Mouse (Mus musculus): Measurements from ENCODE around the gene Arfgef2. TPM values are rescaled to one million over a fixed set of nuclear protein-coding genes. Genes with fewer than 3 reads are reported as not detected.

Arfgef2 gene
- polyA plus RNA-seq, 1 experiment from 2014 or later, result 3.4 TPM

DNA sequence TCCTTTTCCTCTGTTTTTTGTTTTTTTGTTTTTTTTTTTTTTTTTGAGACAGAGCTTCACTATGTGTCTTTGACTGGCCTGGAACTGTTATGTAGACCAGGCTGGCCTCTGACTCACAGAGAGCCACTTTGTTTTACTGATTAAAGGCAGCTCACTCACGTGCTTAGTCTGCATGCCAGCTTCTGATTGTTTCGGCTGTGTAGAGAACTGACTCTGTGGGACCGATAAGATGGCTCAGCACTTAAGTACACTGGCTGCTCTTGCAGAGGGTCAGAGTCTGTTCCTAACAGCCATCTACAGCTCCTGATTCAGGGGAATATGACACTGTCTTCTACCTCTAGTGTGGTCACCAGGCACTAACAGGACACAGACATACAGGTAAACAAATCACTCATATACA, 57.1 kb downstream of the Arfgef2 start:
- Histone ChIP-seq H3K36me3 (ENCODE audit: control insufficient read depth, insufficient read depth) (peaks cover 6% of the 10 kb centered on the region), H3K4me3 (replicated peaks; ENCODE audit: low read length) (no peak overlapping the region), H3K27me3 (replicated peaks; ENCODE audit: control insufficient read depth, insufficient read depth, low read length) (no peaks in the 10 kb centered on the region), H3K9me3 (ENCODE audit: control insufficient read depth, low read length) (no peaks in the 10 kb centered on the region), H3K4me2 (ENCODE audit: low read length) (no peak overlapping the region), H3K9ac (replicated peaks; ENCODE audit: low read depth, low read length) (no peak overlapping the region), H3K4me1 (replicated peaks; ENCODE audit: control insufficient read depth, insufficient read depth, low read length) (no peaks in the 10 kb centered on the region), H3K27ac (ENCODE audit: low read length) (no peak overlapping the region)
- WGBS, result 58% methylated on average over 3 of the region's 3 CpGs
- no peak for ATAC-seq

GRCm38 (mm10) chr2:166865476-166865875, 60.1 kb downstream of the Arfgef2 start:
- Histone ChIP-seq H3K9me3 (ENCODE audit: control insufficient read depth, low read length) (no peaks in the 10 kb centered on the region), H3K4me3 (replicated peaks; ENCODE audit: low read length) (no peak overlapping the region), H3K4me2 (ENCODE audit: low read length) (no peak overlapping the region), H3K9ac (replicated peaks; ENCODE audit: low read depth, low read length) (no peak overlapping the region), H3K27me3 (replicated peaks; ENCODE audit: control insufficient read depth, insufficient read depth, low read length) (no peaks in the 10 kb centered on the region), H3K36me3 (ENCODE audit: control insufficient read depth, insufficient read depth) (peaks cover 5% of the 10 kb centered on the region), H3K27ac (ENCODE audit: low read length) (no peak overlapping the region), H3K4me1 (replicated peaks; ENCODE audit: control insufficient read depth, insufficient read depth, low read length) (no peaks in the 10 kb centered on the region)
- 92% methylated on average over 10 of the region's 10 CpGs for WGBS
- ATAC-seq, result no peak

GRCm38 (mm10) chr2:166870271-166870865, 65.0 kb downstream of the Arfgef2 start:
- H3K4me1 ChIP-seq (replicated peaks; ENCODE audit: control insufficient read depth, insufficient read depth, low read length), result no peaks in the 10 kb centered on the region
- 86% methylated on average over 20 of the region's 20 CpGs for WGBS
- no peak overlapping the region for H3K27ac ChIP-seq (ENCODE audit: low read length)
- no peak for ATAC-seq
- H3K4me3 ChIP-seq (replicated peaks; ENCODE audit: low read length), result no peak overlapping the region
- peaks cover 7% of the 10 kb centered on the region for H3K36me3 ChIP-seq (ENCODE audit: control insufficient read depth, insufficient read depth)
- no peak overlapping the region for H3K9ac ChIP-seq (replicated peaks; ENCODE audit: low read depth, low read length)
- no peaks in the 10 kb centered on the region for H3K27me3 ChIP-seq (replicated peaks; ENCODE audit: control insufficient read depth, insufficient read depth, low read length)
- no peaks in the 10 kb centered on the region for H3K9me3 ChIP-seq (ENCODE audit: control insufficient read depth, low read length)
- H3K4me2 ChIP-seq (ENCODE audit: low read length), result no peak overlapping the region

GRCm38 (mm10) chr2:166870899-166871298, 65.5 kb downstream of the Arfgef2 start:
- 93% methylated on average over 10 of the region's 10 CpGs for WGBS
- Histone ChIP-seq H3K9ac (replicated peaks; ENCODE audit: low read depth, low read length) (no peak overlapping the region), H3K9me3 (ENCODE audit: control insufficient read depth, low read length) (no peaks in the 10 kb centered on the region), H3K36me3 (ENCODE audit: control insufficient read depth, insufficient read depth) (peaks cover 7% of the 10 kb centered on the region), H3K4me3 (replicated peaks; ENCODE audit: low read length) (no peak overlapping the region), H3K4me2 (ENCODE audit: low read length) (no peak overlapping the region), H3K4me1 (replicated peaks; ENCODE audit: control insufficient read depth, insufficient read depth, low read length) (no peaks in the 10 kb centered on the region), H3K27ac (ENCODE audit: low read length) (no peak overlapping the region), H3K27me3 (replicated peaks; ENCODE audit: control insufficient read depth, insufficient read depth, low read length) (no peaks in the 10 kb centered on the region)
- no peak for ATAC-seq

DNA sequence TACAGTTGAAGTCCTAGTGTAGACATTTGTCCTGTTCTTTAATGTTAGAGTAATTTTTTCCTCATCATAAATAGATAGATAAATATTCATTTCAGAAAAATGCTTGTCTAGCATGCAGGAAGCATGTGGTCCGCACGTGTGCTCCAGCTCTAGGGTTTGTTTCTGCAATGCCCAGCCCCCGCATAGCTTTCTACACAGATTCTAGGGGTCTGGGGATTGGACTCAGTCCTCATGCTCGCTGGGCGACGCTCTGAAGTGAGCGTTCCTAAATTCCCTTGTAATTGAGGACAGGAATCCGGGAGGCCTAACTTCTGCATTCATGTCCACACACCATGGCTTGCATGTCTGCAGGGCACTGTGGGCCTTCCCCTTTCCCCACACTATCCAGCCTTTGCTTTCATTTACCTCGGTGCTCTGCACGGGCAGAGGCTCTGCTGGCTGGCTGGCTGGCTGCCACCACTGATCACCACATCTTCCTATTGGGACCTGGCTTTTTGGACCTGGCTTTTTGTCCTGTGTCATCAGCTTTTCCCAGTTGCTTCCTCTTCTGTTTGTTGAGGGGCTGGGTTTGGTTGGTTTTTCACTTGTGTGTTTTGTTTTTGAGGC, 69.4 kb downstream of the Arfgef2 start:
- no peak overlapping the region for H3K4me2 ChIP-seq (ENCODE audit: low read length)
- WGBS, result 80% methylated on average over 10 of the region's 10 CpGs
- H3K4me1 ChIP-seq (replicated peaks; ENCODE audit: control insufficient read depth, insufficient read depth, low read length), result no peaks in the 10 kb centered on the region

DNA sequence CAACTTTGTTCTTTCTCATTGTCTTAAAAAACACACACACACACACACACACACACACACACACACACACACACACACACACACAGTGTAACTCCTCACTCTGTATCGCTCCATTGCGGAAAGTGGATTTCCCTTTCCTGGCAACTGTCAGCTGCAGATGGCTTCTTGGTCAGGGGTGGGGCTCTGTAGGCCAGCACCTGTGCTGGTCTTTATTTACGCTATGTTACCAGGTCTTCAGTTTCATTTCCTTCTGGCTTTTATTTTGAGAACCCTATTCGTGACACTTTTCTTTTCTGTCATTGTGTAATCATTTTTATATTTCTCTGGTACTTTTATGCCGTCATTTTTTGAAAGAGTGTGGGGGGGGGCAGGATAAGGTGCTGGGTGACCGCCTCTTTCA, 70.2 kb downstream of the Arfgef2 start:
- Histone ChIP-seq H3K36me3 (ENCODE audit: control insufficient read depth, insufficient read depth) (peaks cover 5% of the 10 kb centered on the region; the same call in 1 of the 2 replicates), H3K27me3 (replicated peaks; ENCODE audit: control insufficient read depth, insufficient read depth, low read length) (no peaks in the 10 kb centered on the region), H3K9me3 (ENCODE audit: control insufficient read depth, low read length) (no peaks in the 10 kb centered on the region), H3K9ac (replicated peaks; ENCODE audit: low read depth, low read length) (no peak overlapping the region), H3K4me1 (replicated peaks; ENCODE audit: control insufficient read depth, insufficient read depth, low read length) (no peaks in the 10 kb centered on the region), H3K4me3 (replicated peaks; ENCODE audit: low read length) (no peak overlapping the region), H3K4me2 (ENCODE audit: low read length) (no peak overlapping the region), H3K27ac (ENCODE audit: low read length) (no peak overlapping the region)
- 90% methylated on average over 6 of the region's 6 CpGs for WGBS
- no peak for ATAC-seq

More for the DNA sequence above, 69.4 kb downstream of the Arfgef2 start:
- no peaks in the 10 kb centered on the region for H3K27me3 ChIP-seq (replicated peaks; ENCODE audit: control insufficient read depth, insufficient read depth, low read length)
- H3K4me3 ChIP-seq (replicated peaks; ENCODE audit: low read length), result no peak overlapping the region
- ATAC-seq, result no peak
- H3K9me3 ChIP-seq (ENCODE audit: control insufficient read depth, low read length), result no peaks in the 10 kb centered on the region
- no peak overlapping the region for H3K27ac ChIP-seq (ENCODE audit: low read length)
- no peak overlapping the region for H3K9ac ChIP-seq (replicated peaks; ENCODE audit: low read depth, low read length)
- peaks cover 5% of the 10 kb centered on the region; the same call in 1 of the 2 replicates for H3K36me3 ChIP-seq (ENCODE audit: control insufficient read depth, insufficient read depth)

GRCm38 (mm10) chr2:166876331-166876730, 70.9 kb downstream of the Arfgef2 start:
- Histone ChIP-seq H3K4me2 (ENCODE audit: low read length) (no peak overlapping the region), H3K27me3 (replicated peaks; ENCODE audit: control insufficient read depth, insufficient read depth, low read length) (no peaks in the 10 kb centered on the region), H3K27ac (ENCODE audit: low read length) (no peak overlapping the region), H3K9me3 (ENCODE audit: control insufficient read depth, low read length) (no peaks in the 10 kb centered on the region), H3K4me3 (replicated peaks; ENCODE audit: low read length) (no peak overlapping the region), H3K36me3 (ENCODE audit: control insufficient read depth, insufficient read depth) (peaks cover 5% of the 10 kb centered on the region; the same call in 1 of the 2 replicates), H3K9ac (replicated peaks; ENCODE audit: low read depth, low read length) (no peak overlapping the region), H3K4me1 (replicated peaks; ENCODE audit: control insufficient read depth, insufficient read depth, low read length) (no peaks in the 10 kb centered on the region)
- ATAC-seq, result no peak
- WGBS, result 80% methylated on average over 10 of the region's 10 CpGs

GRCm38 (mm10) chr2:166885066-166885465, 79.7 kb downstream of the Arfgef2 start:
- ATAC-seq, result no peak

GRCm38 (mm10) chr2:166885619-166886018, 80.2 kb downstream of the Arfgef2 start:
- WGBS, result 76% methylated on average over 10 of the region's 10 CpGs
- Histone ChIP-seq H3K36me3 (ENCODE audit: control insufficient read depth, insufficient read depth) (no peaks in the 10 kb centered on the region), H3K9me3 (ENCODE audit: control insufficient read depth, low read length) (no peaks in the 10 kb centered on the region), H3K27me3 (replicated peaks; ENCODE audit: control insufficient read depth, insufficient read depth, low read length) (no peaks in the 10 kb centered on the region), H3K4me1 (replicated peaks; ENCODE audit: control insufficient read depth, insufficient read depth, low read length) (peaks cover 5% of the 10 kb centered on the region; the same call in 1 of the 2 replicates), H3K4me2 (ENCODE audit: low read length) (no peak overlapping the region), H3K27ac (ENCODE audit: low read length) (no peak overlapping the region), H3K9ac (replicated peaks; ENCODE audit: low read depth, low read length) (no peak overlapping the region), H3K4me3 (replicated peaks; ENCODE audit: low read length) (no peak overlapping the region)
- no peak for ATAC-seq

More at GRCm38 (mm10) chr2:166885066-166885465, 79.7 kb downstream of the Arfgef2 start:
- H3K27ac ChIP-seq (ENCODE audit: low read length), result no peak overlapping the region
- no peak overlapping the region for H3K4me2 ChIP-seq (ENCODE audit: low read length)
- no peak overlapping the region for H3K9ac ChIP-seq (replicated peaks; ENCODE audit: low read depth, low read length)
- H3K27me3 ChIP-seq (replicated peaks; ENCODE audit: control insufficient read depth, insufficient read depth, low read length), result no peaks in the 10 kb centered on the region
- no peaks in the 10 kb centered on the region for H3K9me3 ChIP-seq (ENCODE audit: control insufficient read depth, low read length)
- no peak overlapping the region for H3K4me3 ChIP-seq (replicated peaks; ENCODE audit: low read length)
- WGBS, result 60% methylated on average over 7 of the region's 7 CpGs
- H3K36me3 ChIP-seq (ENCODE audit: control insufficient read depth, insufficient read depth), result no peaks in the 10 kb centered on the region
- peaks cover 5% of the 10 kb centered on the region; the same call in 1 of the 2 replicates for H3K4me1 ChIP-seq (replicated peaks; ENCODE audit: control insufficient read depth, insufficient read depth, low read length)
